Mouse (Mus musculus) layer of hippocampus, postnatal 10 days (tissue): ENCODE results near the gene Mapk3. TPM values are rescaled to one million over a fixed set of nuclear protein-coding genes. Genes with fewer than 3 reads are reported as not detected.
"Not testable (repeated sequence)": the region's sequence is repeated elsewhere in the genome, so short reads cannot be mapped to it uniquely, and the experiment has no call there.

ENCODE experiments used
- DNase-seq, 2 experiments: peaks; one replicate each; pipeline ENCODE4 v3.0.0; 2021; ENCODE audit warnings: low spot score in 2 of 2
- long read RNA-seq: library from polyadenylated mRNA; stranded (forward); transcript quantifications from one replicate; pipeline ENCODE4 v2.0.0, GENCODE M21; 2023
- total RNA-seq, 2 experiments: library from RNA; stranded (reverse); gene quantifications; 2 replicates each; pipeline ENCODE4 v1.2.3; 2021

Mapk3 gene
- 100 to 1,000 TPM; 146 to 150 TPM for total RNA-seq
- long read RNA-seq, transcript Mapk3-202 (9 exons, 1,800 nt), result major isoform, 44 of 72 reads
- long read RNA-seq, partial matches to known transcripts, result 21 of 72 reads
- long read RNA-seq, other reads (novel, unspliced or antisense), result 6 of 72 reads

DNA sequence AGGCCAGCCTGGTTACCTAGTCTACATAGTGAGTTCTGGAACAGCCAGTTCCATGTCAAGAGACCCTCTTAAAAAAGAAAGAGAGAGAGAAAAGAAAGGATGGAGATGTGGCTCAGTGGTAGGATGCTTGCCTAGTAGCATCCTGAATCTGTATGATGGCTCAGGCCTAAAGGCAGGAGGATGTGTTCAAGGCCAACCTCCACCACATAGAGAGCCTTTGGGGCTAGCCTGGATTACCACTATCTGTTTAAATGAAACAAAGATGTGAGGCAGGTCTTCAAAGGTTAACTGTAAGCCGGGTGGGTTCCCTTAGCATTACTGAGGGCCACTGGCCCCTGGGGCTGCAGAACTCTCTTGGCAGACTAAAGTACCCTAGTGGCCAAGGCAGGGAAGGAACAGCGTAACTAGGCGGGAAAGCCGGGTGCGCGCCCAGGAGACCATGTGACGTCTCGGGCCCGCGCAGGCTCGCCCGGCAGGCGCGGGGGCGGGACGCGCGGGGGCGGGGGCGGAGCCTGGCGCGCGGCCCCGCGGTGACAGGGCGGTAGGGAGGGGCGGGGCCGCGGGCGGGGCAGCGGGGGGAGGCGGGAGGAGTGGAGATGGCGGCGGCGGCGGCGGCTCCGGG is at the start of gene Mapk3:
Gene Mapk3 (plus strand): TSS at position 552 of the 622 bp plus-strand sequence.
- peak; percentile 87 to 90 for DNase-seq

DNA sequence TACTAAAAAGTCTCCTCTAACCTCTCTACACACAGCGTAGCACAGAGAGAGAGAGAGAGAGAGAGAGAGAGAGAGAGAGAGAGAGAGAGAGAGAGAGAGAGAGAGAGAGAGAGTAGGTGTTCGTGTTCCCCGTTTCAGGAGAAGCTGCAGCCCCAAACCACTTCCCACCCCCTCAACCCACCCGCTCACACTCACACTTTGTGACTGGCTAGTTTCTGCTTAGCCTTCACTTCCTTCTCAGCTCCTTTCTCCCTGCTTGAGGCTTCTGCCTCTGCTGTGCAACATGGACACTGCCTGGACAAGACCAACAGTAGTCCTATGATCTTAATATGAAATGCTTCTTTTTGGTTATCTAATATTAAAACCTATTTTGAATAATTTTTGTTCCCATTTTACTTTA is 49.1 kb upstream of the Mapk3 start:
- no peak for DNase-seq

DNA sequence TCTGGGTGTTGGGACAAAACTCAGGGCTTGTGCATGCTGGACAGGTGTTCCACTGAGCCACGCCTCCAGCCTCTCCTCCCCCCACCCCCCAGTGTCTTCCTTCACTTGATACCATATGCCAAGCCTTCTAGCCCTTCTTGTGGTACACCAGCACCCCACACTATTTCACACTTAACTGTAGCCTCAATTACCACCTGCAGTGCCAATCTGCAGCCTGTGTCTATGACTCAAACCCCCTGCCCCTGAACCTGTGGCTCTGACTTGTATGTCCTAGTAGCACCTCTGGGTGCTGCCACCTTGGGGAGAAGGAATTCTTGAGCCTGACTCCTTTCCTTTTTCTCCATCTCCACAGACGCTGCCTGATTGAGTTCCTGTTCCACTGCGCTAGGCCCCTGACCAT is 47.5 kb upstream of the Mapk3 start:
- no peak for DNase-seq

GRCm38 (mm10) chr7:126715679-126716078 is 43.7 kb upstream of the Mapk3 start:
- DNase-seq, result no peak

GRCm38 (mm10) chr7:126717566-126717965 is 41.8 kb upstream of the Mapk3 start:
- no peak for DNase-seq

- no peak for DNase-seq
These were observed 40.5 kb upstream of the Mapk3 start for GRCm38 (mm10) chr7:126718787-126719337.

DNA sequence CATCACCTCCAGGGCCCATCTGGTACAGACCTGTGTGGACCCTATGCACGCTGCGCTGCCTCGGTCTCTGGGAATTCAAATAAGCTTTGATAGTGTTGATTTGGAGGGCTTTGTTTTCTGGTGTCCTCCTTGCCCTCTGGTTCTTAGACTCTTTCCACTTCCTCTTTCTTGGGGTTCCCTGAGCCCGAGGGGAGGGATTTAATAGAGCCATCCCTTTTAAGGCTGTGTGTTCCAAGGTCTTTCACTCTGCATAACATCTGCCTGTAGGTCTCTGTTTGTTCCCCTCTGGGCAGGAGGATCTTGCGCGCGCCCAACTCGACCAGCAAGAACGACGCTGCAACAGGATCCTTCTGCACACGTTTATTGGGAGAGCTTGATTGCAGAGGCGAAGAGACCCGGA is 37.8 kb upstream of the Mapk3 start:
- no peak for DNase-seq

DNA sequence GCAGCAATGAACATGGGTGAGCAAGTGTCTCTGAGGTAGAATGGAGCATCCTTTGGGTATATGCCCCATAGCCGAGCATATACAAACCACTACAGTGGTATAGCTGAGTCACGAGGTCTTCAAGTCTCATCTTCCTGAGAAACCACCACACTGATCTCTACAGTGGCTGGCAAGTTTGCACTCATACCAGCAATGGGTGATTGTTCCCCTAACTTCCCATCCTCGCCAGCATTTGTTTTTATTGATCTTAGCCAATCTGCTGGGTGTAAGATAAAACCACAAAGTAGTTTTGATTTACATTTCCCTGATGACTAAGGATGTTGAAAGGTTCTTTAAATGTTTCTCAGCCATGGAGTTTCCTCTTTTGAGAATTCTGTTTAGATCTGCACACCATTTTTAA is 34.3 kb upstream of the Mapk3 start:
- DNase-seq, result no peak

DNA sequence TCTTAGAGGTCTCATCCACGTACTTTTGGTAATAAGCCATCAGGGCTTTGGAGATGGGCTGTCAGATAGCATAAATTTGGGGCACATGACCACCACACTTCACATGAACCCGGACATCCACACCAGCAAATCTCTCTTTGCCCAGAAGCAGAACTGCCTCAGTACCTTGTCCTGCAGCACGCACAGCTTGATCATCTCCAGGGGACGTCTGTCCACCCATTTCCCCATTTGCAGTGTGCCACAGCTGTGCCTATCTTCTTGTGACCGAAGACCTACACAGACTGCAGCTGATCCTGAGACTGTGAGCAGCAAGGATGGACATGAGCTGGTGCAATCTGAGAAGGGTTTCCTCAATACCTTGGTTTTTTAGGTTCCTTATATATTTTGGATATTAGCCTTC is 33.7 kb upstream of the Mapk3 start:
- DNase-seq, result no peak

GRCm38 (mm10) chr7:126730256-126730789 is 29.1 kb upstream of the Mapk3 start:
- DNase-seq, result not testable (repeated sequence)

GRCm38 (mm10) chr7:126736122-126736521 is 23.3 kb upstream of the Mapk3 start:
- DNase-seq, result no peak

GRCm38 (mm10) chr7:126739551-126739950 is 19.9 kb upstream of the Mapk3 start:
- no peak for DNase-seq

- DNase-seq, result no peak
These were observed 19.2 kb upstream of the Mapk3 start for GRCm38 (mm10) chr7:126740132-126740735.

DNA sequence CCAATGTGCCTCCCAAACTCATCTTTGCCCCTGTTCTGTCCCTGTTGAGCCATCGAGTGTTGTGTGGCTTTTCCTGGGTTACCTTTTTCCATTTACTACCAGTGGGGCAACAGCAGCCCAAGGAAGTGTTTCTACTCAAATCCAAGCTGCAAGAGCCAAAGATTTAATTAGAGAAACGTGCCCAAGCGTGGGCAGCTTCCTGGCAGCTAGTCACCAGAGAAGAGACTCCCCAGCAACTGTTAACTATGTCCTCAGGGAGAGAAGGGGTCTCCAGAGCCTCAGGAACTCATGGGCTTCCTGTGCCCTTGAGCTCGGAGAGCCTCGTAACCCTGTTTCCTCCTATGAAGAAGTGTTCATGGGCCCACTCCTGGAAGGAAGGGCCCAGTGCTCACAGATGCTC is 18.4 kb upstream of the Mapk3 start:
- DNase-seq, result no peak

DNA sequence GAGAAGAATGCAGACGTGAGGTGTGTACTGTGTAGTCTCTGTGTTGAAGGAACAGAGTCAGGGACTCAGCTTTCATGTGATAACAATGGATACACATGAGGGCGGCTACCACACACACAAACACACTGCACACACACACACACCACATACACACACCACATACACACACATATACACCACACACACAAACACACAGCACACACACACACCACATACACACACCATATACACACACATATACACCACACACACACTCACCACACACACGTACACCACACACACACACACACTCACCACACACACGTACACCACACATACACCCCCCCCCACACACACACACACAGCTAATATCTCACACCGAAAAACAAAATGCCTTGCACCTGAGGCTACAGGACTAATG is 17.9 kb upstream of the Mapk3 start:
- DNase-seq, result no peak

DNA sequence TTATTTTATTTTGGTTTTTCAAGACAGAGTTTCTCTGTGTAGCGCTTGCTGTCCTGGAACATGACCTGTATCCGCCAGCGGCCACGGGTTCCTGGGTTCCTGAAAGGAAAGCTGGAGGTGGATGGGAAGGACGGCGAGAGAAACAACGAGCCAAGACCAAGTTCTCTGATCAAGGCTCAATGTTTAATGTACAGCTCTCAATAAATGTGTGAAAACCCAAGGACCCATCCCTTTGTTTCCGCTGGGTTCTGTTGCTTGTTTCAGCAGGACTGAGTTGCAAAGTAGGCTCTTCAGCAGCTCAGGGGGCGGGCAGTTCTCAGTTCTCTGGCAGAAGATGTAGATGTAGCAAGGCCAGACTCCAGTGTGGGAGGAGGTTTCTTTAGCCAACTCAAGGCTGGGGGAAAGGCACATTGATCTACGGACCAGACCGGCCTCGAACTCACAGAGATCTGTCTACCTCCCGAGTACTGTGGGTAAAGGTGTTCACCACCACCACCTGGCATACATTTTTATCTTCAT is 17.4 kb upstream of the Mapk3 start:
- no peak for DNase-seq

- DNase-seq, result no peak
These were observed 13.3 kb upstream of the Mapk3 start for GRCm38 (mm10) chr7:126746066-126746465.

DNA sequence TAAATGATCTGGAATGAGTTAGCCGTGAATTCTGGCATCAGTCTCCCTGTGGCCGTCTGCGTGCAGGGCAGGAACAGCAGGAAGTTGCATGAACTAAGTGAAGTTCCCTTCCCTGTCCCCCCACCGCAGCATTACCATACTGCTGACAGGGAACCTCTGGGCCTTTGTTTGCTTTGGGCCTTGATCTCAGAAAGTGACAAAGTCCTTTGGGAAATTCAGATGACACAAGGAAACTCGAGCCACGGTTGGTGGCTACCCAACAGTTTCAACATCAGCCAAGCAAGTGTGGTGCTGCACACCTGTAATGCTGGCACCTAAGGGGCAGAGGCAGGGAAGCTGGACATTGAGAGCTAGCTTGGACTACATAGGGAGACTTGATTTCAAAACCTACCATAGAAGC is 12.6 kb upstream of the Mapk3 start:
- no peak for DNase-seq

- DNase-seq, result no peak
These were observed 10.6 kb upstream of the Mapk3 start for GRCm38 (mm10) chr7:126748824-126749223.

GRCm38 (mm10) chr7:126749582-126750343 is 9.6 kb upstream of the Mapk3 start:
- no peak for DNase-seq

- DNase-seq, result peak; percentile 69 to 76
These were observed 4.5 kb upstream of the Mapk3 start for GRCm38 (mm10) chr7:126754866-126755265.
